Mouse (Mus musculus) bone marrow macrophage, adult 2 months (primary cell): ENCODE measurements around the gene Gm14226. TPM values are rescaled to one million over a fixed set of nuclear protein-coding genes. Genes with fewer than 3 reads are reported as not detected.
"Not testable (repeated sequence)": the region's sequence is repeated elsewhere in the genome, so short reads cannot be mapped to it uniquely, and the experiment has no call there.

Experiments
- H3K27ac ChIP-seq: 2 replicates; pipeline ENCODE4 v1.5.1; 2012; ENCODE audit warnings: low read depth, low read length; ENCODE audit not compliant: insufficient read depth
- H3K4me1 ChIP-seq: 2 replicates; pipeline ENCODE4 v1.6.1; 2012; ENCODE audit warnings: low read length; ENCODE audit not compliant: control insufficient read depth, insufficient read depth
- H3K4me3 ChIP-seq: 2 replicates; pipeline ENCODE4 v1.5.1; 2012; ENCODE audit warnings: mild to moderate bottlenecking, low read length, moderate library complexity; ENCODE audit not compliant: insufficient read depth
- CTCF ChIP-seq: IDR thresholded peaks from 2 replicates; pipeline ENCODE4 v1.5.1; 2012; ENCODE audit warnings: low read depth, mild to moderate bottlenecking, low read length, moderate library complexity
- POLR2A ChIP-seq: IDR thresholded peaks from 2 replicates; pipeline ENCODE4 v1.6.1; 2012; ENCODE audit warnings: mild to moderate bottlenecking, low read depth, low read length, borderline replicate concordance
- polyA plus RNA-seq: library from polyadenylated mRNA; stranded (reverse); fragments of >200 nt; gene quantifications from 2 replicates; pipeline ENCODE4 v1.2.4, GENCODE M21; 2012; ENCODE audit not compliant: missing spikeins, insufficient read depth, insufficient read length

Gene Gm14226
- polyA plus RNA-seq, 1 experiment: not detected

DNA sequence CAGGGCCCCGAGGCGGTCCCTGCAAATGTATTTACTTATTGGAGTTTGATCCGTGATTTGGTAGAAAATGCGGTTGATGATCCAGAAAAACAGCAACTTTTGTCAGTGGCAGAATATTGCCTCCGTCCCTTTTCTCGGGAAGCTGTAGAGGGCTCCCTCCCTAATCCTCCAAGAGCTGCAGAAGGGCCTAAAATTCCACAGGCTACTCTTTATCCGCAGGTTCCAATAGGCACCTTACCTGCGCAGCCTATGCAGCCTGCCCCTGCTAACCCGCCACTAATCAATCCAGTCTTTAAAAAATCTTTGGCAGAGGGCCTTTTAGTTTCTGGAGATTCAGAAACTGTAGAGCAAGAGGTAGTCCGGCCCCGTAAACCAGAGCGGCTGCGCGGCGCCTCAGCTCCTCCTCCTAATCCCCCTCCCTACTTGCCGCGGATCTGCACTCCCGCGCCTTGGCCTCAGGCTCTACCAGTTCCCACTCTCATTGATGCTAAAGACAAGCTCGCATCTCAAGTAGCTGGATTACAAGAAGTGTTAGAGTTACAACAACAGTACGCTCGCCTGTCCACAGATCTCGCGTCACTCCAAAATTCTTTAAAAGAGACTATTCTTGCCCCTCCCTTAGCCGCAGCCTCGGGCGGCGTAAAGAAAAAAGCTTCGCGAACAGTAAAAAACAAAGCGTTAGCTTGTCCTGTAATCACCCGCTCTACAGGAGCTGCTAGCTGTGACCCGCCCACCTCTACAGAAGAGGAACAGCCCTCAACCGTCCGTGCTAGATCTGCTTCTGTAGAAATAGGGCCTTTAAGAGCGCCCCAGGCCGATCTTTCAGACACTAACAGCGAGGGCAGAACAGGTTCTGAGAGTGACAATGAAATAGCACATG, 936 bp downstream of the Gm14226 start:
- peak overlapping the region; percentile 54 for H3K4me3 ChIP-seq
- no peak overlapping the region for H3K27ac ChIP-seq
- no peak for TF ChIP-seq CTCF
- TF ChIP-seq POLR2A: no peak
- H3K4me1 ChIP-seq: no peaks in the 10 kb centered on the region

DNA sequence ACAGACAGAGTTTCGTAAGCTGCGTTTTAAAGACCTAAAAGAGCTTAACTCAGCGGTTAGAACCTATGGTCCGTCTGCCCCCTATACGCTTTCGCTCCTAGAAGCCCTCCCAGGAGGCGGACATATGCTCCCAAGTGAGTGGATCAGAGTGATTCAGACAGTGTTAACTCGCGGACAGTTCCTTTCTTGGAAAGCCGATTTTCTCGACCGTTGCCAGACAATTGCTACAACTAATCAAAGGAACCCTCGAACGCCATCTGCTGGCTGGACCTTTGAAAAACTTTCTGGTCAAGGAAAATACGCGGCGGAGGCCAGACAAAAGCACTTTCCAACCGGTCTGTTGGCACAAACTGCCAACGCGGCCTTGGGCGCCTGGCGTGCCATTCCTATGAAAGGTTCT, 1.6 kb downstream of the Gm14226 start:
- H3K27ac ChIP-seq: no peak overlapping the region
- no peaks in the 10 kb centered on the region for H3K4me1 ChIP-seq
- no peak for TF ChIP-seq POLR2A
- peak; percentile 22; the same call in 1 of the 2 replicates for TF ChIP-seq CTCF
- peak overlapping the region; percentile 54 for H3K4me3 ChIP-seq

DNA sequence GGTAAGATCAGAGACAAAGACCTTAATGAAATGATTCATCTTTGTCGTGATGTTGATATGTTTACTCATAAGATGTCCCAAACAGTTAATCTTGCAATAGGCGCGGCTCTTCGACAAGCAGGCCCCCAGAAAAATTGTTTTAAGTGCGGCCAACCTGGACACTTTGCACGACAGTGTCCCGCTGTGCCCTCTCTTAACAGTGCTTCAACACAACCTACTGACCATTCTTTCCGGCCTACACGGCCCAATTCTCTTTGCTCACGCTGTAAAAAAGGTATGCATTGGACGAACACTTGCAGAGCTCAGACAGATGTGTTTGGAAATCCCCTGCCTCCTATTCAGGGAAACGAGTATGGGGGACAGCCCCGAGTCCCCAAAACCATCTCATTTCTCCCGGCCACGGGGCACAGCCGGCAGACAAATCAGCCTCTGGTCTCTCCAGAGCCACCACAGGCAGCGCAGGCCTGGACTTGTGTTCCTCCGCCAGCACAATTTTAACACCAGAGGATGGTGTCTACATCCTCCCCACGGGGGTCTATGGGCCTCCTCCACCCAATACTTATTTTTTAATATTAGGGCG, 2.3 kb downstream of the Gm14226 start:
- H3K27ac ChIP-seq: not testable (repeated sequence)

DNA sequence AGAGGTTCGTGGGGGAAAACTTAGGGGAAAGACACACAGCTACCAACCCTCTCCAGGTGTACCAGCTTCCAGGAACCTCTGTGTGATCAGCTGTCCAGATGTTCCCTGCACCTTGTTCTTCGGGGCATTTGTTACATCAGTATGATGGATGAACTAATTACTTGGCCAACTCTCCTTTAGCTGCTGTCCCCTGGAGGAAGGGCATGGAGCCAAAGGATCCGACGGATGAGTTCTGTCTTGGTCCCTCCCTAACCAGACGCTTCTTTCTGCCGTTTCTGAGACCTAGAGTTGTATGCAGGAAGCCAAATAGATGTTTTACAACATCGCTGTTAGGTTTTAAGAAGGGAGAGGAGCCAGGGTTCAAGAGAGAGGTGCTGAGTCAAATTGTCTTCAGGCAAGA, 12.8 kb downstream of the Gm14226 start:
- Histone ChIP-seq H3K27ac (no peak overlapping the region), H3K4me1 (peaks cover 8% of the 10 kb centered on the region; the same call in 1 of the 2 replicates), H3K4me3 (no peak overlapping the region)
- no peak for TF ChIP-seq POLR2A
- TF ChIP-seq CTCF: no peak

More for the DNA sequence above, 2.3 kb downstream of the Gm14226 start:
- H3K4me1 ChIP-seq, H3K4me3 ChIP-seq: not testable (repeated sequence)

DNA sequence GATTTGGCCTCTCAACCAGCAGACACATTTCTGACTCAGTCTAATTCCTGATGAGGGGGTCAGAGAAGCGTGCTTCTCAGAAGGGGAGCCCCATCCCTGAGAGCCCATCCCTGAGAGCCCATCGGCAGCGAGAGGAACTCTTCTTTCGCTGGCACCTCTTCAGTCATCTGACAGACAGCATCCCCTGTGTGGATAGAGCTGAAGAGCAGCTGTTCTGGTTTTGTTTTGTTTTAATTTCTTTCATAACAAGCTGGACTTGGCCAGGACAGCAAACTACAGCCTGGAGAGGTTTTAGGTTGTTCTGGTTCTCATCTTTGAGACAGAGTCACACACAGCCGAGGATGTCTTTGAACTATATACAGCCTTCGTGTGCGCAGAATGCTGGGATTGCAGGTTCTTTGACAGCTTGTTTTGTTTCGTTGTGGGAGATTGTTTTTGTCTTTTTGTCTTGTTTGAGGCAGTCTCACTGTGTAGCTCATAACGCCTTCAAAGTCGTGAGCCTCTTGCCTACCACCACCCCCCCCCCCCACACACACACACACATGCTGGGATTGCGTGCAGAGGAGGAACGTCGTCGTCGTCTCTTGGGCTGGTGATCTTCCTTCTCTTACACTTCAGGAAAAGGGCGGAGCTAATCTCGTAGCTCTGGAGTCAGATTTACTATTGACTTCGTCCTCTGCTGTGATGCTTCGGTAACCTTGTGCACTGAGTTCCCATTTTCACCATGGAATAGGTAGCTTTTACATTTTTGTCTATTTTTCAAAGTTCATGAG, 15.1 kb downstream of the Gm14226 start:
- no peak overlapping the region for H3K27ac ChIP-seq
- peak overlapping the region; percentile 29 for H3K4me3 ChIP-seq
- peaks cover 8% of the 10 kb centered on the region; the same call in 1 of the 2 replicates for H3K4me1 ChIP-seq
- TF ChIP-seq POLR2A: no peak
- TF ChIP-seq CTCF: no peak

DNA sequence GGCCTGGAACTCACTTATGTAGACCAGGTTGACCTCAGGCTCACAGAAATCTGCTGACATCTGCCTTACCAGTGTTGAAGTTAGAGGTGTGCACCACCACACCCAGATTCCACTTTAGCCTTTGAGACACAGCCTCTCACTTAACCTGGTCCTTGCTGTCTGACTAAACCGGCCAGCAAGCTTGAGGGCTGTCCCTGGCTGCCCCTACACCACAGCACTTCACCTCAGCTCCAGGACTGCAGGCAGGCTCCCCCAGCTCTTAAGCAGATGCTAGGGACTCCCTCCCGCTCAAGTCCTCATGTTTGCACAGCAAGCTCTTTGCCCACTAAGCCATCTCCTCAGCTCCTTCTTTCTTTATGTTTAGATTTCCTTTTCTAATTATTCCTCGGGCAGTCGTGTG, 21.9 kb downstream of the Gm14226 start:
- Histone ChIP-seq H3K4me3 (no peak overlapping the region), H3K27ac (no peak overlapping the region), H3K4me1 (peaks cover 7% of the 10 kb centered on the region)
- TF ChIP-seq POLR2A (no peak), CTCF (no peak)

DNA sequence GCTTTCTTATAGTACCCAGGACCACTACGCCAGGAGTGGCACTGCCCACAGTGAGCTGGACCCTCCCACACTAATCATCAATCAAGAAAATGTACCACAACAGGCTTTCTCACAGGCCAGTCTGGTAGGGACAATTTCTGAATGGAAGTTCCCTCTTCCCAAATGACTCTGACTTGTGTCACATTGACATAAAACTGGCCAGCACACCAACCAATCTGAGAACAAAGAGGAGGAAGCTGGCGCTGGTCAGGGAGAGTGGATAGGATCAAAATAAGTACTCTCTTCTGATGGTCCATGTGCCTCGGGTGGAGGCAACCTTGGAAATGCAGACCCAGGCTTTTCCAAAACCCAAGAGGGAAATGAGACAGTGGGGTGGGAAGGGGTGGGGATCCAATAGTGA, 26.5 kb downstream of the Gm14226 start:
- H3K27ac ChIP-seq: no peak overlapping the region
- H3K4me1 ChIP-seq: peaks cover 19% of the 10 kb centered on the region
- TF ChIP-seq POLR2A (no peak), CTCF (no peak)
- no peak overlapping the region for H3K4me3 ChIP-seq

DNA sequence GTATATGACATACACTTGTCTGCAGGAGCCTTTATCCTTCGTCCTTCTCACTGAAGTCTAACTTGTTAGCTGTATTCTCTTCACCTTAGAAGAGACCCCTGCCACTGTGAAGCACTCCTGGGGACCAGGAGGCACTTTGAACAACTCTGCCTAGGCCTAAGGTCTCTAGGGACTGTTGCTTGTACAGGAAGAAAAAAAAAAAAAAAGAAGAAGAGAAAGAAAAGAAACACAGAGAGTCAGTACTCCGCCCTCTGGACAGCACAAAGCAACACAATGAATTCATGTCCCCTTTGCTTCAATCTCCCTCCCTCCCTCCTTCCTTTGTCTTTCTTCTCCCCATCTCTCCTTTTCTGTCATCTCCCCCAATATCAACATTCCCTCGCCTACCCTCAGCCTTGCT, 27.0 kb downstream of the Gm14226 start:
- Histone ChIP-seq H3K4me1 (peaks cover 21% of the 10 kb centered on the region), H3K27ac (no peak overlapping the region), H3K4me3 (no peak overlapping the region)
- no peak for TF ChIP-seq POLR2A
- no peak for TF ChIP-seq CTCF

DNA sequence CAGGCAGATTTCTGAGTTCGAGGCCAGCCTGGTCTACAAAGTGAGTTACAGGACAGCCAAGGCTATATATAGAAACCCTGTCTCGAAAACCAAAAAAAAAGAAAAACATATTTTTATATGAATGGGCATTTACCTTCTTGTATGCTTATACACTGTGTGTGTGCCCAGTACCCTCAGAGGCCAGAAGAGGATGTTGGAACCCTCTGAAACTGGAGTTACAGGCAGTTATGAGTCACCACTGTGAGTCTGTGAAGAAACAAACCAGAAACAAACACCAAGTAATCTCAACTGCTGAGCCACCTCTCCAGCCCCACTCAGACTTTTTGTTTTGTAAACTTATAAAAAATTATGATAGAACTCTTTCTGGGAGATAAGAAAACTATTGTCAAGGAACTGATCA, 28.7 kb downstream of the Gm14226 start:
- peaks cover 27% of the 10 kb centered on the region for H3K4me1 ChIP-seq
- TF ChIP-seq CTCF: no peak
- TF ChIP-seq POLR2A: no peak
- H3K27ac ChIP-seq: no peak overlapping the region
- H3K4me3 ChIP-seq: no peak overlapping the region
